Mouse (Mus musculus) cerebellum, adult 9-11 months (tissue): ENCODE data around the gene Pakap.

Source experiments
- DNase-seq: peaks from one replicate; pipeline ENCODE4 v3.0.0; 2022

The Pakap gene

GRCm38 (mm10) chr4:57723659-57724058 lies 155.7 kb downstream of the Pakap start:
- no peak for DNase-seq

DNA sequence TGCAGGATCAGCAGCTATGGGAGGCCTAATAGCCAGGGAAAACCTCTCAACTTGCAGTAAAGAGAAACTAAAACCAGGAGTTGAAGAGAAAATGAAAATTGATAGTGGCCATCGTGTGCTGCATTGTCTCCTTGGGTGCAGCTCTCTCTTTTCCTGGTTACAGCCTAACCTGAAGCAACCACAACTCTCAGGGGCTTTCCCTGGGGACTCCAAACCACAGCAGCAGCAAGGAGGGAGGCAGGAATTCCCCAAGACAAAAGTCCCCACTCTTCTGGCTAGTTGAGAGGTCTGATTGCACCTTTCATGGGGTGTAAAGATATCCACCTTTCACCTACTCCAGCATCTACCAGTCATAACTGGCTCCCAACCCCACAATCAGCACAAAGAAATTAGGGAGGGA lies 157.6 kb downstream of the Pakap start:
- no peak for DNase-seq

GRCm38 (mm10) chr4:57728611-57729183 lies 160.7 kb downstream of the Pakap start:
- no peak for DNase-seq

DNA sequence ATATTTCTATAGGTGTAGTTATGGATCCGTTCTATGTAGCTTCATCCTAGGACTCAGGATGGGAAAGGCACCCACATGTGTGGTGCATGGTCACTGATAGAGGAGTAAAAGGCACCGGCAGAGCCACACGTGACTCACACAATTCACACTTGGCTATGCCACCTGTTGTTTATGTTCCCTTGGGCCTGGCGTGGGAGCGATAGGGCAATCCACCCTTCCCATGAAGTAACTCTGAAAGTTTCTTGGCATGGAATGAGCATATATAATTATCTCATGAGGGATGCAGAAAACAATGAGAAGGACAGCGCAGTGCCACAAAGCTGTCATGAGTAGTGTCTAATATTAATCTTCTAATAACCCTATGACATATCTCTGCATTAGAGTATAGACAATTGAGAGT lies 162.1 kb downstream of the Pakap start:
- DNase-seq, result no peak

DNA sequence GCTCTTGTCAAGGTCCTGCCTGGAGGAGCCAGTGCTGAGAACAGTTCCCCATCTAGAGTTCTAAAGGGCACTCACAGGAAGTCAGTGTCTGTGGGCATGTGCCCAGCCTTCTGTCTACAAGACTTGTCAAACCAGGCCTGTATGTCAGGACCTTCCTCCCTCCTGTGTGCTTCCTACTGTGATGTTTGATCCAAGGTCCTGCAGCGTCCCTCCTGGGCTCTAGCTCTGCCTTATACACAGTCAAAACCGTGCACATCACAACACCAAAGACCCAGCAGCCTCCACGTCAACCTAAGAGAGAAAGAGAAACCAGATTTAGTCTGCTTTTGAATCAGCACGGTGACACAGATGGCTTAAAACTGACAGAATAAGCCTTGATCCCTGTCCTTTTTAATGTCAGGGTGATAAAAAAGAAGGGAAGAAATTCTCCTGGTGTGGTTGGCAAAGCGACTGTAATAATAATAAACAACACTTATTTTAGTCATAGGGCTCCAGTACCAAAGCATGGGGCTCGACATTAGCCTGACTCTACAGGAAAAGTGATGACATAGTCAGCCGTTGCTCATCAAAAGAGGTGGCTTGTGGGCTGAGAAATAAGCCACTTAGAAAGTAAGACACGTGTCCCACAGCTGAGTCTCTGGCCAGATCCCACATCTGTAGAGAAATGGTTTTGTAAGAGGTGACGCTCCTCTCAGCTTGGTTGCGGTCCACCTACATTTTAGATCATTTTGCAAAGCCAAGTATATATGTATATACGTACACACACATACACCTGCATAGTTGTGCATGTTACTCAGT lies 163.0 kb downstream of the Pakap start:
- no peak for DNase-seq

DNA sequence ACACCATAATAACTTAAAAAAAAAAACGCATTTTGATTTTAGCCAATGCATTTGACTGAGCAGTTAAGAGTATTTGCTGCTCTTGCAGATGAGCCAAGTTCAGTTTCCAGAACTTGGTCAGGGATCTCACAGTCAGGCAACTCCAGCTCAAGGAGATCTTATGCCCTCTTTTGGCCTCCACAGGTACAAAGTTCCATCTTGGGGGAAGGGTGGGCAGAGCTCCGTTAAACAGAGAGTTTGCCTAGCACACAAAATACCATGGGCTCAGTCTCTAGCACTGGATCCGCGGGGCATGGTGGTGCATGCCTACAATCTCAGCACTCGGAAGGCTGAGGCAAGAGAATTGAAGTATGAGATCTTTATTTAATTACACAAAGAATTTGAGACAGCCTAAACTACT lies 164.4 kb downstream of the Pakap start:
- DNase-seq, result no peak

DNA sequence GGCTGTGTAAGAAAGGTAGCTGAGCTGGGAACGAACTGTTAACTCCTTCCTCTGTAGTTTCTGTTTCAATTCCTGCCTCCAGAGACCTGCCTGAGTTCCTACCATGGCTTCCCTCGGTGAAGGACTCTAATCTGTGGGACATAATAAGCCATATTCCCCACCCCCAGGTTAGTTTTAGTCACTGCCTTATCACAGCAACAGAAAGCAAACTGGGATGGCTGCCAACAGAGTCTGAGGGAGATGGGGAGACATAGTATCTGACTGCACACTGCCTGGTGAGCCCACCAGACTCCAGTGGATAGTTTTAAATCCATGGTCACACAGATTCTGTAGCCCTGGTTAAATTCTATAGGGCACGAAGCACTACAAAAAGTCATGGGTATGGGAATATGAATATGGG lies 165.5 kb downstream of the Pakap start:
- no peak for DNase-seq

- no peak for DNase-seq
These were observed 167.4 kb downstream of the Pakap start for GRCm38 (mm10) chr4:57735426-57735825.

DNA sequence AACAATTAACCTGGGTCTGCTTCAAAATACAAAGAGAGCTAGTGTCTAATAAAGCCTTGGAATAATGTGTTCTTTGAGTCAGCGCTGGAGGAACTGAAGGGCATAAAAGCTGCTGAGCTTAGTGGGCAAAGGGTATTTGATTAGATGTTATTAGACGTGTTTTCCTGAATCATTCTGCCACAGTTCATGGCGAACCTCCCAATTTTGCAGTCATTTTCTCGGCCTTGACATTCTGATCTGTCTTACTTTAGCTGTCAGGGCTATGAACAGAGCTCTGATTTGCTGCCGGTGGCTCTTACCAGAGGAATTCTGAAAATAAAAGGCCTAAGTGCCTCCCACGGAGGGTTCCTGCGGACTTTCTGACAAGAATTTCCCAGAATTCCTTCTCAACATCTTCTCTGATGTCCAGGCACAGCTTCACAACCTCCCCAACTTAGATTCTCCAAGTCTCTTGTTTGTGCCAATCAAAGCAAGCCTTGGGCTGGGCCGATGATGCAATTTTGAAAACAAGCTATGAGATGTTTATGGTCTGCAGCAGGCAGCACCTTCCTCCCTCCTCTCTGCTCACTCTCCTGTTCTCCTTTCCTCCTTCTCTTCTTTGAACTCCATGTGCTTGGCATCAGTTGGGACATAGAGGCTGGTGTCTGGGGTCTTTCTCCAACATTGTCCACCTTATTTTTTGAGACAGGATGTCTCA lies 171.0 kb downstream of the Pakap start:
- DNase-seq, result no peak

DNA sequence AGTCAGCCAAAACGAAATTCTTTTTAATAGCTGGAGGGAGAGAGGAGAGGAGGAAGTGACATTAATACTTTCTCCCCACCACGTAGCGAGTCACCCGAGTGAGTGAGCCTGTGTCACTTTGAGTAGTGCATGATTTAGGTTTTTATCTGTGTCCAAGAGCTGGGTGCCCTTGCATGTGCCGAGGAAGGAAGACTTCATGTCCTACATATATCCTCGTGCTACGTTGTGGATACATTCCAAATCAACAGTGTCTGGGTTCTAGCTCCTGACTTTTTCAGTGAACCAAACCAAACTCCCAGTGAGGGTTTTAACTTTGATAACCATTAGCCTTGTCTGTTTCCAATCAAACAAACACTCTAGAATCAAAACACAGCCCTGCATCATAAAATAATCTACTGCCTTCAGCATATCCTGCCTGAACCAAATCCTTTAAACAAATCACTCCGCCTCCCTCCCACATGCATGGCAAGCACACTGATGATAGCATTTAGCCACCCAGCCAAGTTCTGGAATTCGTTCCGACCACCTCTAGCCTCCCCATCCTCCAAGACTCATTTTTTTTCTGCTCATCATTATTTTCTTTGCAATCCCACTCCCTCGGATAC lies 175.4 kb downstream of the Pakap start:
- DNase-seq, result no peak

DNA sequence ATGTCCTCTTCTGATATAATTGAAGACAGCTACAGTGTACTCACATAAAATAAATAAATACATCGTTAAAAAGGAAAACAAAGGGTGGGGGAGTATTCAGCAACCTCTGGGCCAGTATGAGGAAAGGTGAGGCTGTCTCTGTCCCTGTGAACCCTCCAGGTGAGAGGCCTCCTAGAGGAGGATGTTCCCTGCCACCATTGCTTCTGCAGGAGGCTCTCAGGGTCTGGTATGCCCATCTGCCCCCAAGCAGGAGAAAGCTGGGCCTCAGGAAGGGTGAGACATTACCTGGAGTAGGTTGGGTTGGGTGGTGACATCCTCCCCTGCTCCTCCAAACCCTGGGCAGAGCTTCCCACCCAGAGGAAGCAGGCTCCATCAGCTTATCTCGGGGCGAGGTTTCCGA lies 182.7 kb downstream of the Pakap start:
- no peak for DNase-seq

- DNase-seq, result no peak
These were observed 183.1 kb downstream of the Pakap start for GRCm38 (mm10) chr4:57751054-57751453.

- DNase-seq, result no peak
These were observed 183.6 kb downstream of the Pakap start for GRCm38 (mm10) chr4:57751566-57751965.

GRCm38 (mm10) chr4:57755085-57755484 lies 187.1 kb downstream of the Pakap start:
- DNase-seq, result no peak

DNA sequence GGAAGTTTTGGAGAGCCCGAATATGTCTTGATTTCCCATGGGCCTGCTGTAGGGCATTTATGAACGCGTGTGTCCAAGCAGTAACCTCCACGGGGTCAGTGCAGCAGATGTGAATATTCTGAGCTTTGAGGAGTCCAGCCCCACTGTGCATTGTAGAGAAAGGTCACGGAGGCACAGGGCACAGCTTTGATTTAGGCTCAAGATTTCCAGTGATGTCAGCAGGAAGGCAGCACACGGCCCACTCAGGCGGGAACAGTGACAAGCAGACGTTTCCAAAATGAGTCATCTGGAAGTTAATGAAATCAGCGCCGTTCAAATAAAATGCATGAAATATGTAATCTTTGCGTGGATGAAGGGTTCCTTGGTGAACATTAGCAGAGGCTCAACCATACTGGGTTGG lies 190.0 kb downstream of the Pakap start:
- no peak for DNase-seq

- no peak for DNase-seq
These were observed 194.4 kb downstream of the Pakap start for GRCm38 (mm10) chr4:57762424-57762823.

GRCm38 (mm10) chr4:57764392-57764791 lies 196.4 kb downstream of the Pakap start:
- DNase-seq, result no peak

- DNase-seq, result no peak
These were observed 196.9 kb downstream of the Pakap start for GRCm38 (mm10) chr4:57764926-57765325.

DNA sequence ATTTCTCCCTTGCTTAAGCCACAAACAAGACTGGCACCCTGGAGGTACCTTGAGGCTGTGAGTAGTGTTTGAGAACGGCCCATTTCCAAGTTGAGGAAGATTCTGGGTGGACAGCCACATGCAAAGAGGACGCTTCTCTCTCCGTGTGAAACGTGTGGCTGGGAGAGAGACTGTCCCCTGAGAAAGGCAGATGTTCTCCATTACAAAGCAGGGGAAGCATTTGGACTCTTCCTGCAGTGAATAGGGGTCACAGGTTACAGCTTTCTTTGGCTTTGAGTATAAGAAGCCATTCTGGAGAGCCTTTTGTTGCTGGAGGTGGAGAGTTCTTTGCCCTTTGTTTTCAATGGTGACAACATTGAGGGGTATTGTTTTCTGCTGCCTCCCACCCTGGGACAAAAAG lies 197.8 kb downstream of the Pakap start:
- DNase-seq, result no peak

GRCm38 (mm10) chr4:57769007-57769406 lies 201.0 kb downstream of the Pakap start:
- no peak for DNase-seq

GRCm38 (mm10) chr4:57770185-57770823 lies 202.3 kb downstream of the Pakap start:
- DNase-seq, result no peak

DNA sequence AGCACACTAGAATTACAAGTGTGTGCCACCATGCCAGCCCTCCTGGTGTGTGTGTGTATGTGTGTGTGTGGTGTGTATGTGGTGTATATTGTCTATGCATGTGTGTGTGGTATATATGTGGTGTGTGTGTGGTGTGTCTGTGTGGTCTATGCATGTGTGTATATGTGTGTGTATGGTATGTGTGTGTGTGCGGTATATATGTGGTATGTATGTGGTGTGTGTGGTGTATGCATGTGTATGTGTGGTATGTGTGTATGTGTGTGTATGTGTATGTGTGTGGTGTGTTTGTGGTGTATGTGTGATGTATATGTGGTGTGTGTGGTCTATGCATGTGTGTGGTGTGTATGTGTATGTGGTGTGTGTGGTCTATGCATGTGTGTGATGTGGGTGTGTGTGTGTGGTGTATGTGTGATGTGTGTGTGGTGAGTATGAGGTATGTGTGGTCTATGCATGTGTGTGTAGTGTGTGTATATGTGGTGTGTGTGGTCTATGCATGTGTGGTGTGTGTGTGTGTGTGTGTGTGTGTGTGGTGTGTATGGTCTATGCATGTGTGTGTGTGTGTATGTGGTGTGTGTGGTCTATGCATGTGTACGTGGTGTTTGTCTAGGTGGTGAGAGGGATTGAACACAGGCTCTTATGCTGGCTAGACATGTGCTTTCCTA lies 203.7 kb downstream of the Pakap start:
- DNase-seq, result no peak
